Mouse (Mus musculus): Measurements from ENCODE around the gene Atp2a2. TPM values are rescaled to one million over a fixed set of nuclear protein-coding genes. Genes with fewer than 3 reads are reported as not detected.
"Not testable (repeated sequence)": the region's sequence is repeated elsewhere in the genome, so short reads cannot be mapped to it uniquely, and the experiment has no call there.

Atp2a2 gene
- polyA plus RNA-seq, 1 experiment from 2014 or later = 26.1 TPM

DNA sequence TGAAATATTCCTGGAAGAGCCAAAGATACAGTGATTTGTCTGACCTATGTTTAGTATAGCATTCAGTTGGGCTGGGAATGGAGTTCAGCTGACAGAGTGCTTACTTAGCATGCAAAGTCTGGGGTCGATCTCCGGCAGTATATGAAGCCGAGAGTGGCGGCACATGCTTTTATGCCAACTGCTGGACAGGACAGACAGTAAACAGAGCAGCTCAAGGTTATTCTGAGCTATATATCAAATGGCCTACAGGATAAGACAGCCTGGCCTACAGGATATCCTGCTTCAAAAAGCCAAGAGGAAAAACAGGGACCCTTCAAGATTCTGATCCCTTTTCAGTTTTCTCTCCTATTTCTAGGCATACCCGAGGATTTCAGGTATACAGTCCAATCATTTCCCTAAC lies 30.4 kb downstream of the Atp2a2 start:
- Histone ChIP-seq H3K36me3 (ENCODE audit: control insufficient read depth, insufficient read depth) (peaks cover 77% of the 10 kb centered on the region), H3K4me3 (ENCODE audit: low read depth, low read length) (no peak overlapping the region), H3K9me3 (ENCODE audit: control insufficient read depth) (no peaks in the 10 kb centered on the region), H3K27ac (ENCODE audit: low read depth, low read length) (no peak overlapping the region), H3K9ac (ENCODE audit: low read depth, low read length) (no peak overlapping the region), H3K4me1 (replicated peaks; ENCODE audit: control insufficient read depth, insufficient read depth, low read length) (no peaks in the 10 kb centered on the region), H3K27me3 (replicated peaks; ENCODE audit: control insufficient read depth, insufficient read depth, low read length) (no peaks in the 10 kb centered on the region), H3K4me2 (replicated peaks; ENCODE audit: low read depth) (no peak overlapping the region)
- TF ChIP-seq CTCF (IDR thresholded peaks at IDR 0.05; ENCODE audit: low read depth) = no peak
- no peak for ATAC-seq
- WGBS = 64% methylated on average over 5 of the region's 5 CpGs

DNA sequence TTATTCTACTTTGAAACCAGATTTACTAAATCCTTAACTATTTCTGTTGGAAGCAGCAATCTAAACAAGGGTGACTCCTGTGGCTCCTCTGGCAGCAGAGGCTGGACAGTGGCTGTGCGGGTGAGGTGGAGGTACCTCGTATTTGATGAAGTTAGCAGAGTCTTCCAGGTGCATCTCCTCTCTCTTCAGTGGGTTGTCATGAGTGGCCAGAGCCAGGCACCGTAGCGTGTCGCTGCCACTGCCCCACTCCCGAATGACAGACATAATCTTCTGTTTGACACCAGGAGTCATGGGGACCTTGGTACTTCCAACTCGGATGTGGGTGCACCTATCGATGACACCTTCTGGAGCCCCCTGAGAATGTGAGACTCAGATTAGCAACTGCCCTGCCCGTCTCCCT lies 40.6 kb downstream of the Atp2a2 start:
- Histone ChIP-seq H3K9me3 (ENCODE audit: control insufficient read depth) (no peaks in the 10 kb centered on the region), H3K4me1 (replicated peaks; ENCODE audit: control insufficient read depth, insufficient read depth, low read length) (no peaks in the 10 kb centered on the region), H3K9ac (ENCODE audit: low read depth, low read length) (no peak overlapping the region), H3K27me3 (replicated peaks; ENCODE audit: control insufficient read depth, insufficient read depth, low read length) (no peaks in the 10 kb centered on the region), H3K4me3 (ENCODE audit: low read depth, low read length) (no peak overlapping the region), H3K36me3 (ENCODE audit: control insufficient read depth, insufficient read depth) (peaks cover 96% of the 10 kb centered on the region), H3K27ac (ENCODE audit: low read depth, low read length) (no peak overlapping the region; the same call in 1 of the 2 replicates), H3K4me2 (replicated peaks; ENCODE audit: low read depth) (no peak overlapping the region)
- no peak for ATAC-seq
- TF ChIP-seq CTCF (IDR thresholded peaks at IDR 0.05; ENCODE audit: low read depth) = no peak
- 93% methylated on average over 9 of the region's 9 CpGs for WGBS

DNA sequence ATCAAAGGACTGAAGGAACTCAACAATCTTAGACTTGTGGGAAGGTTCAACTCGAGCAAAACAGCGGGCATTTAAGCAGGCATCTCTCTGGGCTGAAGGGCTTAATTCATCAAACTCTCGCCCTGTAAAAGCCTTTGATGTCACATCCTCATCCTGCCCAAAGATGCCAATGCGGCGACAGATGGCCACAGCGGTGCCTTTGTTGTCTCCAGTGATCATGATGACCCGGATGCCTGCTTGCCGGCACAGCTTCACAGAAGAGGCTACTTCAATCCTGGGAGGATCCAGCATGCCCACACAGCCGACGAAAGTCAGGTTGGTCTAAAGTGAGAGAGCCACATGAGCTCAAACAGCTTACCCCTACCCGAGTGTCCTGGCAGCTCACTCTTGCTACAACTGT lies 41.4 kb downstream of the Atp2a2 start:
- WGBS = 89% methylated on average over 11 of the region's 11 CpGs
- Histone ChIP-seq H3K9ac (ENCODE audit: low read depth, low read length) (no peak overlapping the region), H3K4me3 (ENCODE audit: low read depth, low read length) (no peak overlapping the region), H3K36me3 (ENCODE audit: control insufficient read depth, insufficient read depth) (peaks cover 93% of the 10 kb centered on the region), H3K9me3 (ENCODE audit: control insufficient read depth) (no peaks in the 10 kb centered on the region), H3K4me1 (replicated peaks; ENCODE audit: control insufficient read depth, insufficient read depth, low read length) (no peaks in the 10 kb centered on the region), H3K27ac (ENCODE audit: low read depth, low read length) (no peak overlapping the region), H3K4me2 (replicated peaks; ENCODE audit: low read depth) (no peak overlapping the region), H3K27me3 (replicated peaks; ENCODE audit: control insufficient read depth, insufficient read depth, low read length) (no peaks in the 10 kb centered on the region)
- TF ChIP-seq CTCF (IDR thresholded peaks at IDR 0.05; ENCODE audit: low read depth) = no peak
- no peak for ATAC-seq

DNA sequence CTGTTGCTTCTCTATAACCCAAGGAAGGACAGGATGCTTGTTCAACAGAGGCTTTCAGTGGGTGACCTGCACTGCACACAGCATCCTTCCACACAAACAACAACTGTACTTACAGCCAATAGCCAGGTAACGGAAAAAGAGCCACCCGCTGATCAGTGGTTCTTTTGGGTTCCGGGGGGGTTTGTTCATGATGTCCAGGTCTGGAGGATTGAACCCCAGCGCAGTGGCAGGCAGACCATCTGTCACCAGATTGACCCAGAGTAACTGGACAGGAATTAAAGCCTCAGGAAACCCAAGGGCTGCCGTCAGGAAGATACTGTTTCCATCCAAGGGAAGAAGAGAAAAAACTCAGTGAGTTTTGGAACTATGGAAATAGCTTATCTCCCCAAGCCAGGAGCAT lies 42.7 kb downstream of the Atp2a2 start:
- Histone ChIP-seq H3K36me3 (ENCODE audit: control insufficient read depth, insufficient read depth) (peaks cover 94% of the 10 kb centered on the region), H3K4me3 (ENCODE audit: low read depth, low read length) (no peak overlapping the region), H3K4me2 (replicated peaks; ENCODE audit: low read depth) (no peak overlapping the region), H3K27me3 (replicated peaks; ENCODE audit: control insufficient read depth, insufficient read depth, low read length) (no peaks in the 10 kb centered on the region), H3K9ac (ENCODE audit: low read depth, low read length) (no peak overlapping the region), H3K9me3 (ENCODE audit: control insufficient read depth) (no peaks in the 10 kb centered on the region), H3K27ac (ENCODE audit: low read depth, low read length) (no peak overlapping the region), H3K4me1 (replicated peaks; ENCODE audit: control insufficient read depth, insufficient read depth, low read length) (no peaks in the 10 kb centered on the region)
- TF ChIP-seq CTCF (IDR thresholded peaks at IDR 0.05; ENCODE audit: low read depth) = no peak
- WGBS = 92% methylated on average over 5 of the region's 5 CpGs
- no peak for ATAC-seq

DNA sequence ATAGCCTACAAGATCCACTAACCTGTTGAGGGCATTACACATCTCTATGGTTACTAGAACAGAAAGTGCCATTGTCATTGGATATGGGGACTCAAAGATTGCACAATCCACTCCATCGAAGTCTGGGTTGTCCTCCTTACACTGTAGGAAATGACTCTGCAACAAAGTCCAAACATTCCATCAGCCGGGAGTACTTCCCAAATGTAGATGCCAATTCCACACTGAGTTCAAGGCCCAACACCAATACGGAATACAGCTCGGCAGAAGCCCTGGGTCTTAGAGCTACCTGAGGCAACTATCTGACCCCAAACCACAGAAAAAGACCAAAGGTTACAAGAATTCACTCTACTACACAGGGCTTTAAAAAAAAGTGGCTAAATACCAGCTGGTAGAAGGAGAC lies 44.0 kb downstream of the Atp2a2 start:
- no peak overlapping the region for H3K4me2 ChIP-seq (replicated peaks; ENCODE audit: low read depth)

DNA sequence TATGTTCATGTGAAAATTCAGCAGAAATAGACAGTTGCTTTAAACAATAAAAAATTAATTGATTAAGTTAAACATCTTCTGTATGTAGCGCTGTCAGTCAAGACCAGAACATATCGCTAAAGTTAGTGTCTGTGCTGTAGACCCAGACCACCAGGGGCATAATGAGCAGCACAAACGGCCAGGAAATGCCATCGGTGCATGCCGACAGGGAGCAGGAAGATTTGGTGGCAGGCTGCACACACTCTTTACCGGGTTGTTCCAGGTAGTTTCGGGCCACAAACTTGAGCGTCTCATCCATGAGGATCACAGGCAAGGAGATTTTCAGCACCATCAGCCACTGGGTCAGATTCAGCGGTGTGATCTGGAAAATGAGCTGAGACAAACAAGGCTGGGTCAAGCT lies 45.0 kb downstream of the Atp2a2 start:
- not testable (repeated sequence) for H3K27me3 ChIP-seq (replicated peaks; ENCODE audit: control insufficient read depth, insufficient read depth, low read length)

More for the DNA sequence above, 44.0 kb downstream of the Atp2a2 start:
- Histone ChIP-seq H3K27ac (ENCODE audit: low read depth, low read length) (no peak overlapping the region), H3K27me3 (replicated peaks; ENCODE audit: control insufficient read depth, insufficient read depth, low read length) (no peaks in the 10 kb centered on the region), H3K4me1 (replicated peaks; ENCODE audit: control insufficient read depth, insufficient read depth, low read length) (no peaks in the 10 kb centered on the region), H3K9me3 (ENCODE audit: control insufficient read depth) (no peaks in the 10 kb centered on the region), H3K4me3 (ENCODE audit: low read depth, low read length) (no peak overlapping the region), H3K36me3 (ENCODE audit: control insufficient read depth, insufficient read depth) (peaks cover 93% of the 10 kb centered on the region), H3K9ac (ENCODE audit: low read depth, low read length) (no peak overlapping the region)
- 71% methylated on average over 4 of the region's 4 CpGs for WGBS
- no peak for TF ChIP-seq CTCF (IDR thresholded peaks at IDR 0.05; ENCODE audit: low read depth)
- no peak for ATAC-seq

DNA sequence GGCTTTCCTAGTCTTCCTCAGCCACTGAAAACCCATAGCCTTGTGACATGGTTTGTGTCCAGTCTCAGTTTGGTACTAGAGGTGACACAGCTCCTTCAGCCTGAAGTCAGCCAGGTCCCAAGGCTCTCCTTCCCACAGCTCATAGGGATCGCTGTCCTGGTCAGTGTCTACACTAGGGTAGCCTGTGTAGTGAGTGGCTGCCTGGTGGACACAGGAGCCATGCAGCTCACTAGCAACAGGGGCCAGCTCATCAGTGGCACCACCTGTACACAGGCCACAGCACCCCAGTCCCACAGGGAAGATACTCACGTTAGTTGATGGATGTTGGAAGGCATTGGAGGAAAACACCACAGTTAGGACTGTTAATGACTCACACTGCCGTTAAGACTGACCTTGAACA lies 46.4 kb downstream of the Atp2a2 start:
- no peaks in the 10 kb centered on the region for H3K27me3 ChIP-seq (replicated peaks; ENCODE audit: control insufficient read depth, insufficient read depth, low read length)
- H3K4me2 ChIP-seq (replicated peaks; ENCODE audit: low read depth) = no peak overlapping the region
- no peak overlapping the region for H3K9ac ChIP-seq (ENCODE audit: low read depth, low read length)
- no peak overlapping the region for H3K4me3 ChIP-seq (ENCODE audit: low read depth, low read length)
- no peaks in the 10 kb centered on the region for H3K9me3 ChIP-seq (ENCODE audit: control insufficient read depth)
- H3K36me3 ChIP-seq (ENCODE audit: control insufficient read depth, insufficient read depth) = peaks cover 79% of the 10 kb centered on the region
- no peaks in the 10 kb centered on the region for H3K4me1 ChIP-seq (replicated peaks; ENCODE audit: control insufficient read depth, insufficient read depth, low read length)
- 63% methylated on average over 3 of the region's 3 CpGs for WGBS
- H3K27ac ChIP-seq (ENCODE audit: low read depth, low read length) = no peak overlapping the region
- no peak for ATAC-seq
- TF ChIP-seq CTCF (IDR thresholded peaks at IDR 0.05; ENCODE audit: low read depth) = no peak

More for the DNA sequence above, 45.0 kb downstream of the Atp2a2 start:
- not testable (repeated sequence) for H3K27ac ChIP-seq (ENCODE audit: low read depth, low read length); H3K4me1 ChIP-seq (replicated peaks; ENCODE audit: control insufficient read depth, insufficient read depth, low read length); H3K9me3 ChIP-seq (ENCODE audit: control insufficient read depth); H3K9ac ChIP-seq (ENCODE audit: low read depth, low read length); ATAC-seq; H3K4me2 ChIP-seq (replicated peaks; ENCODE audit: low read depth); H3K4me3 ChIP-seq (ENCODE audit: low read depth, low read length)
- peaks cover 93% of the 10 kb centered on the region for H3K36me3 ChIP-seq (ENCODE audit: control insufficient read depth, insufficient read depth)
- TF ChIP-seq CTCF (IDR thresholded peaks at IDR 0.05; ENCODE audit: low read depth) = peak; percentile 38
- 85% methylated on average over 9 of the region's 9 CpGs for WGBS
